Mouse (Mus musculus): ENCODE data around the gene Prickle2.
A peak's percentile ranks its signal among the peaks of the same experiment; 100 is the strongest.

The Prickle2 gene

GRCm38 (mm10) chr6:92468892-92469291 lies 237.1 kb downstream of the Prickle2 start:
- TF ChIP-seq GATA4 (IDR thresholded peaks at IDR 0.05; ENCODE audit: insufficient replicate concordance, low read length) = no peak

GRCm38 (mm10) chr6:92468383-92468791 lies 237.6 kb downstream of the Prickle2 start:
- TF ChIP-seq GATA4 (IDR thresholded peaks at IDR 0.05; ENCODE audit: insufficient replicate concordance, low read length) = no peak

- TF ChIP-seq GATA4 (IDR thresholded peaks at IDR 0.05; ENCODE audit: insufficient replicate concordance, low read length) = no peak
Observed at GRCm38 (mm10) chr6:92467343-92467742, 238.6 kb downstream of the Prickle2 start.

GRCm38 (mm10) chr6:92465666-92466065 lies 240.3 kb downstream of the Prickle2 start:
- TF ChIP-seq GATA4 (IDR thresholded peaks at IDR 0.05; ENCODE audit: insufficient replicate concordance, low read length) = peak; percentile 96

GRCm38 (mm10) chr6:92464781-92465337 lies 241.1 kb downstream of the Prickle2 start:
- peak; percentile 70; the same call in 1 of the 2 replicates for TF ChIP-seq GATA4 (IDR thresholded peaks at IDR 0.05; ENCODE audit: insufficient replicate concordance, low read length)

GRCm38 (mm10) chr6:92463768-92464167 lies 242.2 kb downstream of the Prickle2 start:
- no peak for TF ChIP-seq GATA4 (IDR thresholded peaks at IDR 0.05; ENCODE audit: insufficient replicate concordance, low read length)

- TF ChIP-seq GATA4 (IDR thresholded peaks at IDR 0.05; ENCODE audit: insufficient replicate concordance, low read length) = no peak
Observed at GRCm38 (mm10) chr6:92460750-92461149, 245.2 kb downstream of the Prickle2 start.

GRCm38 (mm10) chr6:92458026-92458425 lies 247.9 kb downstream of the Prickle2 start:
- TF ChIP-seq GATA4 (IDR thresholded peaks at IDR 0.05; ENCODE audit: insufficient replicate concordance, low read length) = no peak

- no peak for TF ChIP-seq GATA4 (IDR thresholded peaks at IDR 0.05; ENCODE audit: insufficient replicate concordance, low read length)
Observed at GRCm38 (mm10) chr6:92451421-92451820, 254.5 kb downstream of the Prickle2 start.

GRCm38 (mm10) chr6:92449956-92450355 lies 256.0 kb downstream of the Prickle2 start:
- no peak for TF ChIP-seq GATA4 (IDR thresholded peaks at IDR 0.05; ENCODE audit: insufficient replicate concordance, low read length)

- no peak for TF ChIP-seq GATA4 (IDR thresholded peaks at IDR 0.05; ENCODE audit: insufficient replicate concordance, low read length)
Observed at GRCm38 (mm10) chr6:92446662-92447061, 259.3 kb downstream of the Prickle2 start.

GRCm38 (mm10) chr6:92441205-92441604 lies 264.8 kb downstream of the Prickle2 start:
- no peak for TF ChIP-seq GATA4 (IDR thresholded peaks at IDR 0.05; ENCODE audit: insufficient replicate concordance, low read length)

- no peak for TF ChIP-seq GATA4 (IDR thresholded peaks at IDR 0.05; ENCODE audit: insufficient replicate concordance, low read length)
Observed at GRCm38 (mm10) chr6:92440251-92440650, 265.7 kb downstream of the Prickle2 start.

- no peak for TF ChIP-seq GATA4 (IDR thresholded peaks at IDR 0.05; ENCODE audit: insufficient replicate concordance, low read length)
Observed at GRCm38 (mm10) chr6:92432146-92432545, 273.8 kb downstream of the Prickle2 start.

- no peak for TF ChIP-seq GATA4 (IDR thresholded peaks at IDR 0.05; ENCODE audit: insufficient replicate concordance, low read length)
Observed at GRCm38 (mm10) chr6:92427406-92428171, 278.4 kb downstream of the Prickle2 start.

- no peak for TF ChIP-seq GATA4 (IDR thresholded peaks at IDR 0.05; ENCODE audit: insufficient replicate concordance, low read length)
Observed at GRCm38 (mm10) chr6:92425901-92426300, 280.1 kb downstream of the Prickle2 start.
